ENCODE assay signal across 7 mouse cellular contexts in genomic region chr5:121392667-121393380, GRCm38 (mm10). TPM values are rescaled to one million over a fixed set of nuclear protein-coding genes. Genes with fewer than 3 reads are reported as not detected.
DNase-seq lines count a peak whose midpoint lies in the region; ATAC-seq and TF ChIP-seq lines count a peak whose summit lies in the region.

No protein-coding gene starts in this region.

- TF ChIP-seq EP300 in CH12.LX (IDR thresholded peaks at IDR 0.05; ENCODE audit: low read length), result no peak

- ATAC-seq in kidney, postnatal 0 days (replicated peaks; ENCODE audit: low FRiP score, low read depth), result no peak
- ATAC-seq in kidney, embryonic 14.5 days (ENCODE audit: low FRiP score, low TSS enrichment), result no peak
- peak; percentile 66; the same call in 1 of the 2 replicates for ATAC-seq in erythroid progenitor cell, adult 5-6 weeks (replicated peaks; ENCODE audit: low FRiP score, poor library complexity, severe bottlenecking)

- no peaks in the 10 kb centered on the region for H3K27me3 ChIP-seq in kidney, postnatal 0 days (ENCODE audit: insufficient read depth, low read length)
- H3K27me3 ChIP-seq in kidney, embryonic 14.5 days (ENCODE audit: control insufficient read depth, insufficient read depth, low read length), result no peaks in the 10 kb centered on the region
- H3K27me3 ChIP-seq in CH12.LX (replicated peaks), result no peaks in the 10 kb centered on the region

- no peak overlapping the region for H3K4me2 ChIP-seq in kidney, postnatal 0 days (ENCODE audit: low read length)
- no peak overlapping the region for H3K4me2 ChIP-seq in kidney, embryonic 14.5 days (replicated peaks; ENCODE audit: low read depth, low read length)
- H3K4me2 ChIP-seq in CH12.LX (ENCODE audit: insufficient read depth, low read depth, poor library complexity, severe bottlenecking), result no peak overlapping the region

- no peaks in the 10 kb centered on the region; the same call in 1 of the 2 replicates for H3K79me2 ChIP-seq in CH12.LX (replicated peaks; ENCODE audit: control insufficient read depth, extremely low read depth, insufficient read depth, poor library complexity, severe bottlenecking)

- no peaks in the 10 kb centered on the region for H3K9me3 ChIP-seq in kidney, postnatal 0 days (replicated peaks; ENCODE audit: low read length)
- no peaks in the 10 kb centered on the region for H3K9me3 ChIP-seq in kidney, embryonic 14.5 days (ENCODE audit: control insufficient read depth, low read length)
- H3K9me3 ChIP-seq in CH12.LX (replicated peaks; ENCODE audit: low read length), result no peaks in the 10 kb centered on the region

- no peak overlapping the region for H3K9ac ChIP-seq in kidney, postnatal 0 days (ENCODE audit: low read depth, low read length)
- no peak overlapping the region for H3K9ac ChIP-seq in kidney, embryonic 14.5 days (ENCODE audit: low read depth, low read length)
- no peak overlapping the region for H3K9ac ChIP-seq in CH12.LX (ENCODE audit: insufficient read depth, low read depth)

- H3K36me3 ChIP-seq in kidney, postnatal 0 days (ENCODE audit: insufficient read depth, low read length), result no peaks in the 10 kb centered on the region
- no peaks in the 10 kb centered on the region for H3K36me3 ChIP-seq in kidney, embryonic 14.5 days (ENCODE audit: control insufficient read depth, insufficient read depth, low read length)
- H3K36me3 ChIP-seq in CH12.LX (replicated peaks in 1 of 2; ENCODE audit: control insufficient read depth in 1 of 2, insufficient read depth in 1 of 2, low read length in 1 of 2), result no peaks in the 10 kb centered on the region

- H3K4me1 ChIP-seq in kidney, postnatal 0 days (replicated peaks; ENCODE audit: insufficient read depth, low read length), result no peaks in the 10 kb centered on the region
- H3K4me1 ChIP-seq in kidney, embryonic 14.5 days (ENCODE audit: control insufficient read depth, insufficient read depth, low read length), result no peaks in the 10 kb centered on the region
- H3K4me1 ChIP-seq in CH12.LX (ENCODE audit: control insufficient read depth in 1 of 2, insufficient read depth in 2 of 2), result peaks cover 0 to 17% of the 10 kb centered on the region in 2 experiments; a peak in 2 of 4 replicates

- dilution Hi-C loops in CH12.LX (cut with MboI; ENCODE audit: extremely low pct_ligation_motif_present, extremely low pct_unique_long_range_greater_than_20kb, low sequenced_read_pairs), result no loop called here

- TF ChIP-seq POLR2A in CH12.LX (IDR thresholded peaks at IDR 0.05; ENCODE audit: low read depth, low read length), result no peak

- no peak overlapping the region for H3K4me3 ChIP-seq in kidney, postnatal 0 days (replicated peaks; ENCODE audit: low read depth, low read length)
- H3K4me3 ChIP-seq in kidney, embryonic 14.5 days (ENCODE audit: low read length), result no peak overlapping the region
- H3K4me3 ChIP-seq in CH12.LX (replicated peaks in 1 of 3; ENCODE audit: low read depth in 2 of 3, low read length in 2 of 3, poor library complexity in 1 of 3), result no peak overlapping the region

- in situ Hi-C loops in CH12.LX (cut with MboI; ENCODE audit: low pct_ligation_motif_present, low pct_unique_long_range_greater_than_20kb, low sequenced_read_pairs), result no loop called here

- peak; percentile 74 for TF ChIP-seq CTCF in kidney, postnatal 0 days (IDR thresholded peaks at IDR 0.05; ENCODE audit: low read depth)
- TF ChIP-seq CTCF in CH12.LX (conservative IDR thresholded peaks at IDR 0.05 in 1 of 2, IDR thresholded peaks at IDR 0.05 in 1 of 2; ENCODE audit: low read depth in 2 of 2, low read length in 2 of 2), result peak; percentile 77 to 79

- H3K27ac ChIP-seq in kidney, postnatal 0 days, result no peak overlapping the region
- no peak overlapping the region for H3K27ac ChIP-seq in kidney, embryonic 14.5 days (ENCODE audit: low read depth, low read length)
- H3K27ac ChIP-seq in CH12.LX (ENCODE audit: insufficient read depth, low read depth), result no peak overlapping the region

- WGBS in kidney, postnatal 0 days, result 56% methylated on average over 16 of the region's 16 CpGs
- 60% methylated on average over 16 of the region's 16 CpGs for WGBS in kidney, embryonic 14.5 days

- DNase-seq in kidney, postnatal 0 days (ENCODE audit: low spot score), result peak; percentile 59
- DNase-seq in CH12.LX (ENCODE audit: extremely low read depth), result peak; percentile 54
- peak; percentile 77 for DNase-seq in R1 (ENCODE audit: low read depth, low spot score)
- peak; percentile 76 for DNase-seq in retina, postnatal 1 day
- no peak for DNase-seq in spleen, postnatal 4 days (ENCODE audit: low spot score in 2 of 2)

- peak; percentile 41 for TF ChIP-seq RAD21 in CH12.LX (IDR thresholded peaks at IDR 0.05; ENCODE audit: low read depth, low read length)

TF ChIP-seq in CH12.LX, 34 proteins besides CTCF, POLR2A, EP300 and RAD21:
- TF ChIP-seq SMC3 (IDR thresholded peaks at IDR 0.05; ENCODE audit: low read depth, low read length) (peak; percentile 53), PAX5 (IDR thresholded peaks at IDR 0.05; ENCODE audit: low read length) (no peak)

RNA-seq across cellular contexts. Expression of gene Naa25, which starts 4.9 kb away (rescaled TPM):
- 24.4 and 29.6 TPM in 2 replicates for polyA plus RNA-seq in kidney, postnatal 0 days (2015; fragmentation: Nextera tagmentation; extraction: Ambion mirVana)
- polyA plus RNA-seq in kidney, embryonic 14.5 days (2014; fragmentation: Nextera tagmentation; extraction: Ambion mirVana), result 32.8 and 49.7 TPM in 2 replicates
- total RNA-seq in CH12.LX (2012; rRNA removed) (41.3 and 44.1 TPM in 2 replicates), CH12.LX (2014; rRNA removed) (53.1 and 59.7 TPM in 2 replicates)
- 60.3 and 66.0 TPM in 2 replicates for polyA plus RNA-seq in CH12.LX (2012; ENCODE audit: insufficient read length, low read depth)
- total RNA-seq in erythroid progenitor cell, adult 5-6 weeks (2015; ENCODE audit: low replicate concordance), result 5.9 and 6.5 TPM in 2 replicates
- total RNA-seq in erythroid progenitor cell, adult 5-6 weeks (2017; ENCODE audit: low replicate concordance), result 3.9 and 9.2 TPM in 2 replicates

RNA-seq across cellular contexts. Expression of gene Trafd1, which starts 7.4 kb away (rescaled TPM):
- 47.3 and 54.6 TPM in 2 replicates for polyA plus RNA-seq in kidney, postnatal 0 days (2015; fragmentation: Nextera tagmentation; extraction: Ambion mirVana)
- 31.6 and 50.1 TPM in 2 replicates for polyA plus RNA-seq in kidney, embryonic 14.5 days (2014; fragmentation: Nextera tagmentation; extraction: Ambion mirVana)
- 41.8 and 42.3 TPM in 2 replicates for total RNA-seq in CH12.LX (2012; rRNA removed)
- total RNA-seq in CH12.LX (2014; rRNA removed), result 31.7 and 34.0 TPM in 2 replicates
- polyA plus RNA-seq in CH12.LX (2012; ENCODE audit: insufficient read length, low read depth), result 52.8 and 52.9 TPM in 2 replicates
- 23.1 and 29.3 TPM in 2 replicates for total RNA-seq in erythroid progenitor cell, adult 5-6 weeks (2015; ENCODE audit: low replicate concordance)
- 11.1 and 21.4 TPM in 2 replicates for total RNA-seq in erythroid progenitor cell, adult 5-6 weeks (2017; ENCODE audit: low replicate concordance)

RNA-seq across cellular contexts. Expression of gene Tmem116, which starts 58.9 kb away (rescaled TPM):
- polyA plus RNA-seq in kidney, postnatal 0 days (2015; fragmentation: Nextera tagmentation; extraction: Ambion mirVana), result 32.7 and 36.8 TPM in 2 replicates
- polyA plus RNA-seq in kidney, embryonic 14.5 days (2014; fragmentation: Nextera tagmentation; extraction: Ambion mirVana), result 3.7 and 5.0 TPM in 2 replicates
- 2.3 and 2.5 TPM in 2 replicates for total RNA-seq in CH12.LX (2012; rRNA removed)
- 0.97 and 1.3 TPM in 2 replicates for total RNA-seq in CH12.LX (2014; rRNA removed)
- polyA plus RNA-seq in CH12.LX (2012; ENCODE audit: insufficient read length, low read depth), result 2.5 and 3.2 TPM in 2 replicates
- not detected in 2 replicates for total RNA-seq in erythroid progenitor cell, adult 5-6 weeks (2015; ENCODE audit: low replicate concordance)
- 0.26 TPM in 1 of 2 replicates, not detected in the other for total RNA-seq in erythroid progenitor cell, adult 5-6 weeks (2017; ENCODE audit: low replicate concordance)

RNA-seq across cellular contexts. Expression of gene Erp29, which starts 59.5 kb away (rescaled TPM):
- polyA plus RNA-seq in kidney, postnatal 0 days (2015; fragmentation: Nextera tagmentation; extraction: Ambion mirVana), result 190 and 195 TPM in 2 replicates
- 136 and 142 TPM in 2 replicates for polyA plus RNA-seq in kidney, embryonic 14.5 days (2014; fragmentation: Nextera tagmentation; extraction: Ambion mirVana)
- total RNA-seq in CH12.LX (2012; rRNA removed) (252 and 297 TPM in 2 replicates), CH12.LX (2014; rRNA removed) (204 and 243 TPM in 2 replicates)
- 258 and 286 TPM in 2 replicates for polyA plus RNA-seq in CH12.LX (2012; ENCODE audit: insufficient read length, low read depth)
- 37.1 and 50.3 TPM in 2 replicates for total RNA-seq in erythroid progenitor cell, adult 5-6 weeks (2015; ENCODE audit: low replicate concordance)
- 118 and 141 TPM in 2 replicates for total RNA-seq in erythroid progenitor cell, adult 5-6 weeks (2017; ENCODE audit: low replicate concordance)

Comparison
In these comparisons a context has a peak if more than half of its experiments do, and no peak if none do; other contexts are left out.
1. DNase-seq: peak in kidney, postnatal 0 days (single experiment), CH12.LX (single experiment), R1 (single experiment) and retina, postnatal 1 day (single experiment); none in spleen, postnatal 4 days (0 of 2).